Mouse (Mus musculus) embryonic fibroblast, embryonic 13.5 days (primary cell): Measurements from ENCODE around the gene Ccr5. TPM values are rescaled to one million over a fixed set of nuclear protein-coding genes. Genes with fewer than 3 reads are reported as not detected.

Experiments
- H3K27ac ChIP-seq: 2 replicates; pipeline ENCODE4 v1.5.1; 2012; ENCODE audit warnings: low read length, control low read depth, inconsistent platforms; ENCODE audit not compliant: insufficient read depth
- H3K4me1 ChIP-seq: 2 replicates; pipeline ENCODE4 v1.6.1; 2011; ENCODE audit warnings: low read length; ENCODE audit not compliant: control insufficient read depth, insufficient read depth
- H3K4me3 ChIP-seq: 2 replicates; pipeline ENCODE4 v1.5.1; 2011; ENCODE audit warnings: mild to moderate bottlenecking, control low read depth, low read length; ENCODE audit not compliant: insufficient read depth
- CTCF ChIP-seq: IDR thresholded peaks from 2 replicates; pipeline ENCODE4 v1.5.1; 2011; ENCODE audit warnings: mild to moderate bottlenecking, control low read depth, low read length, moderate library complexity, borderline replicate concordance; ENCODE audit not compliant: insufficient read depth
- POLR2A ChIP-seq: IDR thresholded peaks from 2 replicates; pipeline ENCODE4 v1.6.1; 2011; ENCODE audit warnings: low read depth, mild to moderate bottlenecking, control low read depth, low read length, moderate library complexity
- polyA plus RNA-seq: library from polyadenylated mRNA; stranded (reverse); fragments of >200 nt; gene quantifications from 2 replicates; pipeline ENCODE4 v1.2.4, GENCODE M21; 2011; ENCODE audit warnings: low read depth; ENCODE audit not compliant: missing spikeins, insufficient read length

Ccr5 gene
- polyA plus RNA-seq, 1 experiment, result 2.7 TPM

DNA sequence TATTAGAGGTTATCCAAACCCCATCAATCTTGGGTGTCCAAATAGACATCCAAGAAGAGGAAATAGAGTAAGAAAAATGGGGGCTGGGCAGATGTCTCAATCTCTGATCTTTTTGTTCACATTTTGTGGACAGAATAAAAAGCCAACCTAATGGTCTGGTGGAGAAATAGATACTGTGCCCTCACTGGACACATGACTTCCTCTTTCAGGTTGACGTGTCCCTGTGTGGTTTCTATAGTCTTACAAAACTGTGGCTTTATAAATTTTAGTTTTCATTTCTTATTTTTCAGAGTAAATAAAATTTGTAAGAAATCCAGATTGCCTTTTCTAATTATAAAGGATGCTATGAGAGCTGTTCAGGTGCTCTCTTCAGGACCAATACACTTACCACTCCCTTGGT is 22.3 kb downstream of the Ccr5 start:
- H3K27ac ChIP-seq, result no peak overlapping the region
- no peak overlapping the region for H3K4me3 ChIP-seq
- TF ChIP-seq CTCF (no peak), POLR2A (no peak)
- H3K4me1 ChIP-seq, result no peaks in the 10 kb centered on the region

DNA sequence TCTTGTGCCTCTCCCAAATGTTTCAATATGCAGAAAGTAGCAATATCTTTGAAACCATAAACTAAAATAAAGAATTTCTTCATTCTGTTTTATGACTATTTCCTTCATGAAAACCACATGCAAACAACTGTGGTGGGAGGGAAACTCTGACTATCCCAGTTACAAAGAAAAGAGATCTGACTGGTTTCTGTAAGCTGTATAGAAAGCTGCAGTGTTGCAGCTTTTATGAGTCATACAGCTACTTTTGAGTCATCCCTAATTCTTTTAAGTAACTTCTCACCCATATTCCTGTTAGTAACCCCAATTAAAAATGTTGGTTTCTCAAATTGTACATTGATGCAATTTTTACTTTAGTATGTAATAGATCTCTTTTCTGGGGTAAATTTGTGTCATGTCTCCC is 25.0 kb downstream of the Ccr5 start:
- H3K4me1 ChIP-seq, result no peaks in the 10 kb centered on the region
- no peak overlapping the region for H3K4me3 ChIP-seq
- TF ChIP-seq CTCF (no peak), POLR2A (no peak)
- no peak overlapping the region for H3K27ac ChIP-seq

Other genes with a start within 250 kb of the Ccr5 start
- gene Ccr1, start 152.9 kb upstream of the Ccr5 start, polyA plus RNA-seq, result 0.18 TPM in 1 of 2 replicates, not detected in the other
- gene Ccr1l1, start 143.1 kb upstream of the Ccr5 start, polyA plus RNA-seq, result not detected in 2 replicates
- gene Ccr3, start 99.6 kb upstream of the Ccr5 start, polyA plus RNA-seq, result not detected in 2 replicates
- not detected in 2 replicates for gene Ccr2, start 19.6 kb upstream of the Ccr5 start, polyA plus RNA-seq
- gene 2010315B03Rik, start 191.2 kb downstream of the Ccr5 start, polyA plus RNA-seq, result 12.9 and 16.8 TPM in 2 replicates